Mouse (Mus musculus) hindbrain, postnatal 0 days (tissue): Measurements from ENCODE around the gene Vmn1r221. TPM values are rescaled to one million over a fixed set of nuclear protein-coding genes. Genes with fewer than 3 reads are reported as not detected.
"Not testable (repeated sequence)": the region's sequence is repeated elsewhere in the genome, so short reads cannot be mapped to it uniquely, and the experiment has no call there.

ENCODE experiments used
- ATAC-seq: fragments of 200-750 bp; cut with Nextera tagmentation; 2 replicates; pipeline ENCODE4 v1.8.0; 2017; ENCODE audit warnings: mild to moderate bottlenecking, moderate TSS enrichment, moderate library complexity
- DNase-seq: peaks from one replicate; pipeline ENCODE4 v3.0.0-alpha.2; 2015; ENCODE audit warnings: low spot score
- H3K27ac ChIP-seq: fragments of 300-500 bp; sonication (generic); 2 replicates; pipeline ENCODE4 v1.5.1; 2014; ENCODE audit warnings: mild to moderate bottlenecking
- H3K27me3 ChIP-seq: fragments of 300-500 bp; sonication (generic); 2 replicates; pipeline ENCODE4 v1.6.1; 2014; ENCODE audit warnings: low read length, mixed read lengths; ENCODE audit not compliant: insufficient read depth
- H3K36me3 ChIP-seq: fragments of 300-500 bp; sonication (generic); 2 replicates; pipeline ENCODE4 v1.6.1; 2014; ENCODE audit warnings: low read length, mixed read lengths; ENCODE audit not compliant: insufficient read depth
- H3K4me1 ChIP-seq: fragments of 300-500 bp; sonication (generic); 2 replicates; pipeline ENCODE4 v1.6.1; 2014; ENCODE audit warnings: antibody characterized with exemption, low read length, mixed read lengths; ENCODE audit not compliant: insufficient read depth
- H3K4me2 ChIP-seq: fragments of 300-500 bp; sonication (generic); 2 replicates; pipeline ENCODE4 v1.6.1; 2014; ENCODE audit warnings: low read depth, mild to moderate bottlenecking, low read length, moderate library complexity, mixed read lengths
- H3K4me3 ChIP-seq: fragments of 300-500 bp; sonication (generic); 2 replicates; pipeline ENCODE4 v1.5.1; 2014; ENCODE audit warnings: low read length
- H3K9ac ChIP-seq: fragments of 300-500 bp; sonication (generic); replicated peaks from 2 replicates; pipeline ENCODE4 v1.6.1; 2014; ENCODE audit warnings: mild to moderate bottlenecking, low read length, moderate library complexity, mixed read lengths
- H3K9me3 ChIP-seq: fragments of 300-500 bp; sonication (generic); 2 replicates; pipeline ENCODE4 v1.6.1; 2016; ENCODE audit warnings: low read length, mixed read lengths
- CTCF ChIP-seq: IDR thresholded peaks from 2 replicates; pipeline ENCODE4 v1.5.1; 2016; ENCODE audit warnings: antibody characterized with exemption, control low read depth, low read depth
- WGBS: fragments of 180-500 bp; shearing (Covaris S2); extraction: QIAGEN DNeasy Blood & Tissue Kit; methylation state at CpG from one replicate; pipeline ENCODE4 v1.1.7; 2014; 5-methylcytosine and 5-hydroxymethylcytosine counted together
- polyA plus RNA-seq: library from polyadenylated mRNA; unstranded; fragments of >200 nt; fragmentation: Nextera tagmentation; extraction: Ambion mirVana; gene quantifications from 2 replicates; pipeline ENCODE4 v1.2.1, GENCODE M21; 2015
- total RNA-seq: library from RNA; depleted of rRNA; stranded (reverse); fragments of >200 nt; gene quantifications from 2 replicates; pipeline ENCODE4 v1.2.3, GENCODE M21; 2014; rRNA removed

Gene Vmn1r221
- total and polyA plus RNA-seq, 2 experiments from 2014 or later: not detected

DNA sequence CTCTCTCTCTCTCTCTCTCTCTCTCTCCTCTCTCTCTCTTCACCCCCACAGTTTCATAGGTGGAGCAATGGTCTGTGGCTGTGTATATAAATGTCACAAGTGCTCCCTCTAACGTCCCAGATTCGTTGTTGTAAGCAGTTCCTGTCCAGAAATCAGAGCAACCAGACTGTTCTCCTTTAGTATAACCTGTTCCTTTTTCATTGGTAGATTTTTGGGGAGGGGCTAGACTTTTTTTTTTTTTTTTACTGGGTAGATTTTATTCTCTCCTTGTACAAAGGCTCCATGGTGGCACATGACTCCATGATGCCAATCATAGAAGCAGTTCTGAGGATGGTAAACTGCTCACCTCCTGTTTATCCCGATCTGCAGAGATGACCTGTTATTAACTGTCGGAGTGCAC, 55.2 kb downstream of the Vmn1r221 start:
- H3K4me2 ChIP-seq: peak overlapping the region; percentile 48; the same call in 1 of the 2 replicates
- TF ChIP-seq CTCF: peak; percentile 52

GRCm38 (mm10) chr13:23269681-23270080, 55.8 kb downstream of the Vmn1r221 start:
- peak; percentile 37 for DNase-seq
- no peaks in the 10 kb centered on the region for H3K4me1 ChIP-seq
- no peaks in the 10 kb centered on the region for H3K9me3 ChIP-seq
- H3K4me3 ChIP-seq: peak overlapping the region; percentile 44
- WGBS: 33% methylated on average over 11 of the region's 11 CpGs
- no peaks in the 10 kb centered on the region for H3K27me3 ChIP-seq
- no peak for TF ChIP-seq CTCF
- peak; percentile 39; the same call in 1 of the 2 replicates for ATAC-seq
- no peaks in the 10 kb centered on the region for H3K36me3 ChIP-seq
- peak overlapping the region; percentile 48 for H3K4me2 ChIP-seq
- H3K9ac ChIP-seq: peak overlapping the region; percentile 42; the same call in 1 of the 2 replicates
- H3K27ac ChIP-seq: no peak overlapping the region

More for the DNA sequence above, 55.2 kb downstream of the Vmn1r221 start:
- H3K36me3 ChIP-seq, H3K4me3 ChIP-seq, H3K27me3 ChIP-seq, H3K9me3 ChIP-seq, H3K9ac ChIP-seq, H3K4me1 ChIP-seq, H3K27ac ChIP-seq: not testable (repeated sequence)
- WGBS: 42% methylated on average over 4 of the region's 4 CpGs
- peak; percentile 94 for ATAC-seq
- DNase-seq: peak; percentile 73

DNA sequence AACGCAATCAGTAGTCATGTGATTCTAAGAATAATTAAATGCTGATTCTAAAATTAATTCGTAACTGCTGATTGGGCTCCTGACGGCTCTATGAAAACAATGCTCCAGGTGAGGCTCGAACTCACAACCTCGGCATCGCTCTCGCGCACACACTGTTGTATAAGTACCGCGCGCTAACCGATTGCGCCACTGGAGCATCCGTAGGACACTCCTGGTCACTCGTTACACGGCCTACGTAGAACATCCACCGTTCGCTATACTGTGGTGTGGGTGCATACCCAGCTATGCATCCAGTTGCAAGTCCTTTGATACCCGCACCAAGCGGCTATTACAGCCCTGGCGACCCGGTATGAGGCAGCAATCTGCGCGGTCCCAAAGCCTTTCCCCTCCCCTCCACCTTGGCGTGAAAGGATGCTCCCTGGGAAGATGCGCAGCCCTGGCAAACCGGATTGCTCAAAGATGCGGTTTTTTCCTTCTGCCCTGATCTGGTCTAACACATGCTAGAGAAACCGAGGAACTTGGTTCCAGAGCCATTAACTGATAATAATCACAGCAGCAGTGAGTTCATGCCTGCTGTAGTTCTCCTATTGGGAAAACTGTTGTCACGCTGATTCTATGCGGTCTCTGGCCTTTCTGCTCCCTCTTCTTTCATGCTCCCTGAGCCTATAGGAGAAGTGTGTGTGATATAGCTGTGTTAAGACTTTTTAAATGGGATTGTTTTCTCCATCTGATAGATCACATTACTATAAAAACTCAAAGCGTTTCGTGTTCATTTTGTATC, 56.6 kb downstream of the Vmn1r221 start:
- DNase-seq (peak; percentile 82), ATAC-seq (peak; percentile 96)
- Histone ChIP-seq H3K9me3 (no peaks in the 10 kb centered on the region), H3K36me3 (no peaks in the 10 kb centered on the region), H3K27ac (peak overlapping the region; percentile 68), H3K4me2 (peak overlapping the region; percentile 48), H3K27me3 (no peaks in the 10 kb centered on the region), H3K4me1 (no peaks in the 10 kb centered on the region), H3K4me3 (peak overlapping the region; percentile 44), H3K9ac (peak overlapping the region; percentile 42)
- WGBS: 3% methylated on average over 34 of the region's 34 CpGs
- TF ChIP-seq CTCF: 0 out of 2 replicates have a peak, but pooled peaks have one; percentile 2

Other genes starting within 250 kb of the Vmn1r221 start
- not detected in 2 replicates for gene Vmn1r213, start 206.5 kb upstream of the Vmn1r221 start, total RNA-seq
- gene Vmn1r213, start 206.5 kb upstream of the Vmn1r221 start, polyA plus RNA-seq: 0.20 TPM in 1 of 2 replicates, not detected in the other
- gene Vmn1r214, start 183.7 kb upstream of the Vmn1r221 start, total RNA-seq: not detected in 2 replicates
- not detected in 2 replicates for gene Vmn1r214, start 183.7 kb upstream of the Vmn1r221 start, polyA plus RNA-seq
- not detected in 2 replicates for gene Vmn1r215, start 146.1 kb upstream of the Vmn1r221 start, total RNA-seq
- not detected in 2 replicates for gene Vmn1r215, start 146.1 kb upstream of the Vmn1r221 start, polyA plus RNA-seq
- gene Vmn1r217, start 95.9 kb upstream of the Vmn1r221 start, total RNA-seq: not detected in 2 replicates
- gene Vmn1r217, start 95.9 kb upstream of the Vmn1r221 start, polyA plus RNA-seq: not detected in 2 replicates
- gene Vmn1r218, start 81.0 kb upstream of the Vmn1r221 start, total RNA-seq: not detected in 2 replicates
- not detected in 2 replicates for gene Vmn1r218, start 81.0 kb upstream of the Vmn1r221 start, polyA plus RNA-seq
- gene Vmn1r219, start 54.8 kb upstream of the Vmn1r221 start, total RNA-seq: not detected in 2 replicates
- gene Vmn1r219, start 54.8 kb upstream of the Vmn1r221 start, polyA plus RNA-seq: not detected in 2 replicates
- not detected in 2 replicates for gene Vmn1r220, start 26.2 kb upstream of the Vmn1r221 start, total RNA-seq
- gene Vmn1r220, start 26.2 kb upstream of the Vmn1r221 start, polyA plus RNA-seq: not detected in 2 replicates
- gene Vmn1r222, start 21.8 kb downstream of the Vmn1r221 start, total RNA-seq: not detected in 2 replicates
- gene Vmn1r222, start 21.8 kb downstream of the Vmn1r221 start, polyA plus RNA-seq: not detected in 2 replicates
- gene Vmn1r223, start 33.0 kb downstream of the Vmn1r221 start, total RNA-seq: not detected in 2 replicates
- not detected in 2 replicates for gene Vmn1r223, start 33.0 kb downstream of the Vmn1r221 start, polyA plus RNA-seq
- 11.9 and 15.7 TPM in 2 replicates for gene Zfp322a, start 155.1 kb downstream of the Vmn1r221 start, total RNA-seq
- 29.3 and 30.0 TPM in 2 replicates for gene Zfp322a, start 155.1 kb downstream of the Vmn1r221 start, polyA plus RNA-seq
- 5.0 and 5.5 TPM in 2 replicates for gene Abt1, start 209.7 kb downstream of the Vmn1r221 start, total RNA-seq
- 7.2 and 7.6 TPM in 2 replicates for gene Abt1, start 209.7 kb downstream of the Vmn1r221 start, polyA plus RNA-seq